Mouse (Mus musculus) embryonic facial prominence, embryonic 14.5 days (tissue): ENCODE data around the gene Olfr71. TPM values are rescaled to one million over a fixed set of nuclear protein-coding genes. Genes with fewer than 3 reads are reported as not detected.

Source experiments
- ATAC-seq: fragments of 200-750 bp; cut with Nextera tagmentation; 2 replicates; pipeline ENCODE4 v1.8.0; 2017; ENCODE audit warnings: low read depth, moderate number of reproducible peaks, moderate TSS enrichment
- DNase-seq: peaks from one replicate; pipeline ENCODE4 v3.0.0-alpha.2; 2015; ENCODE audit warnings: low spot score
- H3K27ac ChIP-seq: fragments of 300-500 bp; sonication (generic); replicated peaks from 2 replicates; pipeline ENCODE4 v1.5.1; 2014; ENCODE audit warnings: low read depth, mild to moderate bottlenecking, low read length, moderate library complexity
- H3K27me3 ChIP-seq: fragments of 300-500 bp; sonication (generic); replicated peaks from 2 replicates; pipeline ENCODE4 v1.6.1; 2014; ENCODE audit warnings: low read length; ENCODE audit not compliant: control insufficient read depth, insufficient read depth
- H3K36me3 ChIP-seq: fragments of 300-500 bp; sonication (generic); 2 replicates; pipeline ENCODE4 v1.6.1; 2014; ENCODE audit warnings: low read length, mixed read lengths; ENCODE audit not compliant: control insufficient read depth, insufficient read depth
- H3K4me1 ChIP-seq: fragments of 300-500 bp; sonication (generic); 2 replicates; pipeline ENCODE4 v1.6.1; 2014; ENCODE audit warnings: antibody characterized with exemption, low read length; ENCODE audit not compliant: control insufficient read depth, insufficient read depth
- H3K4me2 ChIP-seq: fragments of 300-500 bp; sonication (generic); 2 replicates; pipeline ENCODE4 v1.6.1; 2014; ENCODE audit warnings: low read depth, mild to moderate bottlenecking, low read length, moderate library complexity, mixed read lengths
- H3K4me3 ChIP-seq: fragments of 300-500 bp; sonication (generic); 2 replicates; pipeline ENCODE4 v1.5.1; 2014; ENCODE audit warnings: low read depth, mild to moderate bottlenecking, low read length
- H3K9ac ChIP-seq: fragments of 300-500 bp; sonication (generic); 2 replicates; pipeline ENCODE4 v1.6.1; 2014; ENCODE audit warnings: low read depth, mild to moderate bottlenecking, low read length, moderate library complexity, mixed read lengths
- H3K9me3 ChIP-seq: fragments of 300-500 bp; sonication (generic); 2 replicates; pipeline ENCODE4 v1.6.1; 2016; ENCODE audit warnings: low read length; ENCODE audit not compliant: control insufficient read depth
- WGBS: fragments of 180-500 bp; shearing (Covaris S2); extraction: QIAGEN DNeasy Blood & Tissue Kit; methylation state at CpG from one replicate; pipeline ENCODE4 v1.1.7; 2014; 5-methylcytosine and 5-hydroxymethylcytosine counted together
- polyA plus RNA-seq: library from polyadenylated mRNA; unstranded; fragments of >200 nt; fragmentation: Nextera tagmentation; extraction: Ambion mirVana; gene quantifications from 2 replicates; pipeline ENCODE4 v1.2.1, GENCODE M21; 2014

The Olfr71 gene
- polyA plus RNA-seq, 1 experiment from 2014 or later, result 0.10 TPM

- ATAC-seq, result no peak
- WGBS, result 75% methylated on average over 4 of the region's 4 CpGs
- Histone ChIP-seq H3K27me3 (no peaks in the 10 kb centered on the region), H3K4me3 (no peak overlapping the region), H3K4me2 (no peak overlapping the region), H3K4me1 (peaks cover 8% of the 10 kb centered on the region; the same call in 1 of the 2 replicates), H3K9me3 (no peaks in the 10 kb centered on the region), H3K36me3 (peaks cover 35% of the 10 kb centered on the region; the same call in 1 of the 2 replicates), H3K27ac (no peak overlapping the region), H3K9ac (0 out of 2 replicates have a peak overlapping the region, but pooled peaks have one; percentile 19)
- DNase-seq, result no peak
Measured at GRCm38 (mm10) chr4:43675608-43676007, 34.4 kb downstream of the Olfr71 start.

GRCm38 (mm10) chr4:43674974-43675373, 35.1 kb downstream of the Olfr71 start:
- Histone ChIP-seq H3K4me3 (no peak overlapping the region), H3K9ac (no peak overlapping the region), H3K27me3 (no peaks in the 10 kb centered on the region), H3K27ac (no peak overlapping the region), H3K4me2 (no peak overlapping the region), H3K9me3 (no peaks in the 10 kb centered on the region), H3K36me3 (peaks cover 30% of the 10 kb centered on the region; the same call in 1 of the 2 replicates), H3K4me1 (peaks cover 12% of the 10 kb centered on the region; the same call in 1 of the 2 replicates)
- 71% methylated on average over 5 of the region's 5 CpGs for WGBS
- no peak for ATAC-seq
- DNase-seq, result no peak

- Histone ChIP-seq H3K9me3 (no peaks in the 10 kb centered on the region), H3K27me3 (no peaks in the 10 kb centered on the region), H3K9ac (no peak overlapping the region), H3K27ac (no peak overlapping the region), H3K4me2 (no peak overlapping the region), H3K4me3 (no peak overlapping the region), H3K36me3 (peaks cover 29% of the 10 kb centered on the region; the same call in 1 of the 2 replicates), H3K4me1 (peaks cover 18% of the 10 kb centered on the region; the same call in 1 of the 2 replicates)
- ATAC-seq (no peak), DNase-seq (no peak)
- 78% methylated on average over 8 of the region's 8 CpGs for WGBS
Measured at GRCm38 (mm10) chr4:43673703-43674102, 36.4 kb downstream of the Olfr71 start.

- no peaks in the 10 kb centered on the region for H3K9me3 ChIP-seq
- no peak overlapping the region for H3K27ac ChIP-seq
- H3K4me3 ChIP-seq, result no peak overlapping the region
- ATAC-seq (0 out of 2 replicates have a peak, but pooled peaks have one; percentile 21), DNase-seq (peak; percentile 94)
- WGBS, result 9% methylated on average over 2 of the region's 2 CpGs
- no peak overlapping the region for H3K4me2 ChIP-seq
- H3K4me1 ChIP-seq, result peaks cover 19% of the 10 kb centered on the region; the same call in 1 of the 2 replicates
- no peak overlapping the region for H3K9ac ChIP-seq
- H3K36me3 ChIP-seq, result peaks cover 27% of the 10 kb centered on the region; the same call in 1 of the 2 replicates
- H3K27me3 ChIP-seq, result no peaks in the 10 kb centered on the region
Measured at GRCm38 (mm10) chr4:43672070-43672469, 38.0 kb downstream of the Olfr71 start.

- peak overlapping the region; percentile 85 for H3K4me3 ChIP-seq
- ATAC-seq (peak; percentile 80), DNase-seq (peak; percentile 47)
- peaks cover 4% of the 10 kb centered on the region; the same call in 1 of the 2 replicates for H3K27me3 ChIP-seq
- 0% methylated on average over 11 of the region's 25 CpGs for WGBS
- H3K9ac ChIP-seq, result peak overlapping the region; percentile 90
- H3K4me1 ChIP-seq, result peaks cover 19% of the 10 kb centered on the region; the same call in 1 of the 2 replicates
- H3K9me3 ChIP-seq, result no peaks in the 10 kb centered on the region
- peak overlapping the region; percentile 75 for H3K27ac ChIP-seq
- peak overlapping the region; percentile 90 for H3K4me2 ChIP-seq
- peaks cover 5% of the 10 kb centered on the region; the same call in 1 of the 2 replicates for H3K36me3 ChIP-seq
Measured at GRCm38 (mm10) chr4:43669428-43669794, 40.6 kb downstream of the Olfr71 start.

GRCm38 (mm10) chr4:43668782-43669427, 41.1 kb downstream of the Olfr71 start, which contains the start of the genes Tmem8b and Fam221b:
TSS of gene Tmem8b (plus strand) at chr4:43668971.
TSS of gene Fam221b (minus strand) at chr4:43669145.
- Histone ChIP-seq H3K36me3 (0 out of 2 replicates have a peak, but pooled peaks cover under 1% of the 10 kb centered on the region), H3K9me3 (no peaks in the 10 kb centered on the region), H3K9ac (peak within 1 kb of the TSS; percentile 90), H3K4me1 (peaks cover 19% of the 10 kb centered on the region; the same call in 1 of the 2 replicates), H3K27me3 (peaks cover 4% of the 10 kb centered on the region; the same call in 1 of the 2 replicates), H3K4me2 (peak within 1 kb of the TSS; percentile 90), H3K27ac (peak within 1 kb of the TSS; percentile 75), H3K4me3 (peak within 1 kb of the TSS; percentile 85)
- DNase-seq (peak; percentile 95), ATAC-seq (peak; percentile 96)
- 2% methylated on average over 30 of the region's 41 CpGs for WGBS

- WGBS, result 26% methylated on average over 4 of the region's 4 CpGs
- no peak overlapping the region for H3K4me2 ChIP-seq
- no peak overlapping the region for H3K9ac ChIP-seq
- H3K4me3 ChIP-seq, result no peak overlapping the region
- H3K4me1 ChIP-seq, result peaks cover 18% of the 10 kb centered on the region; the same call in 1 of the 2 replicates
- no peak overlapping the region for H3K27ac ChIP-seq
- H3K36me3 ChIP-seq, result no peaks in the 10 kb centered on the region
- DNase-seq (no peak), ATAC-seq (no peak)
- H3K9me3 ChIP-seq, result no peaks in the 10 kb centered on the region
- peaks cover 20% of the 10 kb centered on the region for H3K27me3 ChIP-seq
Measured at GRCm38 (mm10) chr4:43666412-43666811, 43.6 kb downstream of the Olfr71 start.

- DNase-seq, result no peak
- H3K9me3 ChIP-seq, result no peaks in the 10 kb centered on the region
- peak overlapping the region; percentile 62 for H3K4me2 ChIP-seq
Measured at GRCm38 (mm10) chr4:43657146-43657545, 52.9 kb downstream of the Olfr71 start.

More at GRCm38 (mm10) chr4:43657146-43657545, 52.9 kb downstream of the Olfr71 start:
- ATAC-seq, result no peak
- Histone ChIP-seq H3K27ac (no peak overlapping the region), H3K36me3 (no peaks in the 10 kb centered on the region), H3K9ac (no peak overlapping the region), H3K4me1 (no peaks in the 10 kb centered on the region), H3K4me3 (peak overlapping the region; percentile 79), H3K27me3 (peaks cover 15% of the 10 kb centered on the region; the same call in 1 of the 2 replicates)
- 57% methylated on average over 4 of the region's 4 CpGs for WGBS
